Mouse (Mus musculus): ENCODE measurements around the gene Lig4. TPM values are rescaled to one million over a fixed set of nuclear protein-coding genes. Genes with fewer than 3 reads are reported as not detected.

The Lig4 gene
- total RNA-seq (2021) = 8.1 and 8.8 TPM in 2 replicates
- long read RNA-seq, full-length matches to known transcripts = 2 of 3 reads
- long read RNA-seq, partial matches to known transcripts = 0 of 3 reads
- long read RNA-seq, other reads (novel, unspliced or antisense) = 1 of 3 reads

GRCm38 (mm10) chr8:9977573-9978314, at the start of gene Lig4, which contains the start of gene Abhd13:
Lig4 (minus strand) TSS chr8:9977686.
Abhd13 (plus strand) TSS chr8:9977707.
- peak; percentile 99 for DNase-seq

- DNase-seq = peak; percentile 30
These were observed 39.7 kb upstream of the Lig4 start for GRCm38 (mm10) chr8:10017231-10017630.

- DNase-seq = no peak
These were observed 38.8 kb upstream of the Lig4 start for GRCm38 (mm10) chr8:10016252-10016651.

- no peak for DNase-seq
These were observed 30.2 kb upstream of the Lig4 start for GRCm38 (mm10) chr8:10007660-10008028.

- DNase-seq = peak; percentile 44
These were observed 29.6 kb upstream of the Lig4 start for GRCm38 (mm10) chr8:10006986-10007659.

GRCm38 (mm10) chr8:10006156-10006985, 28.9 kb upstream of the Lig4 start, which contains the start of gene Tnfsf13b:
Tnfsf13b (plus strand) TSS chr8:10006467.
- DNase-seq = no peak

GRCm38 (mm10) chr8:10004115-10004514, 26.6 kb upstream of the Lig4 start:
- DNase-seq = no peak

- DNase-seq = no peak
These were observed 2.7 kb upstream of the Lig4 start for GRCm38 (mm10) chr8:9980188-9980587.

- DNase-seq = no peak
These were observed 2.3 kb upstream of the Lig4 start for GRCm38 (mm10) chr8:9979746-9980145.

GRCm38 (mm10) chr8:9978475-9979230, 1.2 kb upstream of the Lig4 start:
- DNase-seq = no peak

GRCm38 (mm10) chr8:9977016-9977415, 470 bp downstream of the Lig4 start:
- no peak for DNase-seq

- DNase-seq = peak; percentile 98
These were observed 1.4 kb downstream of the Lig4 start for GRCm38 (mm10) chr8:9975898-9976611.

GRCm38 (mm10) chr8:9975276-9975675, 2.2 kb downstream of the Lig4 start:
- DNase-seq = no peak

- DNase-seq = no peak
These were observed 5.6 kb downstream of the Lig4 start for GRCm38 (mm10) chr8:9971866-9972265.

GRCm38 (mm10) chr8:9959919-9960318, 17.6 kb downstream of the Lig4 start:
- DNase-seq = no peak

GRCm38 (mm10) chr8:9958338-9958737, 19.1 kb downstream of the Lig4 start:
- no peak for DNase-seq

GRCm38 (mm10) chr8:9949134-9949890, 28.2 kb downstream of the Lig4 start:
- DNase-seq = no peak

- no peak for DNase-seq
These were observed 41.9 kb downstream of the Lig4 start for GRCm38 (mm10) chr8:9935574-9935973.

- peak; percentile 8 for DNase-seq
These were observed 42.5 kb downstream of the Lig4 start for GRCm38 (mm10) chr8:9934891-9935565.

GRCm38 (mm10) chr8:9932711-9933110, 44.8 kb downstream of the Lig4 start:
- DNase-seq = no peak
